In the genomic region with DNA sequence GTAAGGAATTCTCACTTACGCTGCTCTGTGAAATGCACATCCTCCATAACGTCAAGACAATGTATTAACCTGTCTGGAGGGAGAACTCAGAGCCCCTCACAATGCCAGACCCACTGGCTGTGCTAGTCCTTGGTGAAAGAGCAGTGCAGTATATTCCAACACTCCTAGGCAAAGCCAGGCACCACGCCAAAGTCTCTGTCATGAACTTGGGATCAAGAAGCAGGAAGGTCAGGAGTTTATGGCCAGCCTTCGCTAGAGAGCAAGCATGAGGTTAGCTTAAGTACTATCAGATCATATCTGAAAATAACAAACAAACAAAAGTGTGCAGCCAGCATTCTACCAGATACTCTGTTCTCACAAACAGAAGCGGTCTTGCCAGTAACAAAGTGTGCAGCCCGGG, we compare ENCODE assay signal across 15 mouse cellular contexts. TPM values are rescaled to one million over a fixed set of nuclear protein-coding genes. Genes with fewer than 3 reads are reported as not detected.
DNase-seq lines count a peak whose midpoint lies in the region; ATAC-seq and TF ChIP-seq lines count a peak whose summit lies in the region.
"Had no signal": no experiment of that assay in that cellular context is flagged by ENCODE, and none has a peak within 500 bp of the region (broad histone marks: within the 10 kb centered on the region; RNA-seq: fewer than 3 reads in every experiment).

No protein-coding gene starts in this region.

- H3K9ac ChIP-seq in hindbrain, postnatal 0 days (replicated peaks; ENCODE audit: low read length) = no peak overlapping the region
- H3K9ac ChIP-seq: embryonic facial prominence, embryonic 15.5 days; forebrain, embryonic 13.5 days; neural tube, embryonic 12.5 days had no signal

- no peak for ATAC-seq in hindbrain, postnatal 0 days
- ATAC-seq: forebrain, embryonic 13.5 days had no signal

- DNase-seq in heart, postnatal 4 days = peak; percentile 47
- no peak for DNase-seq in heart, adult 8-10 months (ENCODE audit: low spot score)
- peak; percentile 83 for DNase-seq in adrenal gland, adult 8-10 months
- peak; percentile 83 to 88 for DNase-seq in kidney, postnatal 25 days
- DNase-seq in lung, postnatal 4 days = peak; percentile 59 to 73
- DNase-seq in limb, embryonic 10.5 days (ENCODE audit: low spot score) = no peak
- no peak for DNase-seq in hindbrain, postnatal 0 days (ENCODE audit: low spot score)
- DNase-seq: cerebellum, adult 8-10 months; gastrocnemius, postnatal 10 days; spleen, adult 18-20 months had no signal

- H3K4me2 ChIP-seq in hindbrain, postnatal 0 days (ENCODE audit: low read depth, low read length) = no peak overlapping the region
- H3K4me2 ChIP-seq: embryonic facial prominence, embryonic 15.5 days; forebrain, embryonic 13.5 days; liver, embryonic 11.5 days; neural tube, embryonic 12.5 days had no signal

- 90% methylated on average over 6 of the region's 6 CpGs for WGBS in limb, embryonic 10.5 days
- 89% methylated on average over 6 of the region's 6 CpGs for WGBS in hindbrain, postnatal 0 days

- no peak overlapping the region for H3K4me3 ChIP-seq in limb, embryonic 10.5 days
- no peak overlapping the region for H3K4me3 ChIP-seq in hindbrain, postnatal 0 days (ENCODE audit: low read length)
- H3K4me3 ChIP-seq: embryonic facial prominence, embryonic 15.5 days; forebrain, embryonic 13.5 days; neural tube, embryonic 12.5 days had no signal

- H3K36me3 ChIP-seq in limb, embryonic 10.5 days = peaks cover 17% of the 10 kb centered on the region
- H3K36me3 ChIP-seq in hindbrain, postnatal 0 days (ENCODE audit: insufficient read depth, low read length) = no peaks in the 10 kb centered on the region; the same call in 1 of the 2 replicates

- H3K27me3 ChIP-seq in limb, embryonic 10.5 days (ENCODE audit: low read depth, poor library complexity, severe bottlenecking) = no peaks in the 10 kb centered on the region
- no peaks in the 10 kb centered on the region for H3K27me3 ChIP-seq in hindbrain, postnatal 0 days (ENCODE audit: insufficient read depth, low read length)
- H3K27me3 ChIP-seq: embryonic facial prominence, embryonic 15.5 days; forebrain, embryonic 13.5 days; neural tube, embryonic 12.5 days had no signal

- no peaks in the 10 kb centered on the region for H3K4me1 ChIP-seq in limb, embryonic 10.5 days
- no peaks in the 10 kb centered on the region for H3K4me1 ChIP-seq in hindbrain, postnatal 0 days (ENCODE audit: insufficient read depth, low read length)
- H3K4me1 ChIP-seq: forebrain, embryonic 13.5 days; neural tube, embryonic 12.5 days had no signal

- no peak for TF ChIP-seq CTCF in hindbrain, postnatal 0 days (IDR thresholded peaks at IDR 0.05; ENCODE audit: low read depth)

- H3K9me3 ChIP-seq in limb, embryonic 10.5 days (replicated peaks) = no peaks in the 10 kb centered on the region
- H3K9me3 ChIP-seq in hindbrain, postnatal 0 days (ENCODE audit: low read length) = no peaks in the 10 kb centered on the region; the same call in 1 of the 2 replicates
- H3K9me3 ChIP-seq: embryonic facial prominence, embryonic 15.5 days; forebrain, embryonic 13.5 days; neural tube, embryonic 12.5 days had no signal

- no peak overlapping the region for H3K27ac ChIP-seq in limb, embryonic 10.5 days
- H3K27ac ChIP-seq in hindbrain, postnatal 0 days = no peak overlapping the region
- H3K27ac ChIP-seq: embryonic facial prominence, embryonic 15.5 days; forebrain, embryonic 13.5 days; neural tube, embryonic 12.5 days; stomach, postnatal 0 days had no signal

RNA-seq across cellular contexts. Expression of gene Bloc1s5, which starts 24.6 kb away (rescaled TPM):
- total RNA-seq in heart, postnatal 4 days (2021) = 10 to 100 TPM; 12.3 to 12.8 TPM
- 10 to 100 TPM; 10.7 to 14.6 (median 11.4) TPM for total RNA-seq in heart, adult 8-10 months (2022)
- total RNA-seq in adrenal gland, adult 8-10 months (2022) = 10 to 100 TPM; 23.9 to 32.4 (median 24.1) TPM
- polyA plus RNA-seq in limb, embryonic 10.5 days (2016; fragmentation: Nextera tagmentation; extraction: Ambion mirVana) = 20.7 and 23.5 TPM in 2 replicates
- 9.7 and 10.1 TPM in 2 replicates for total RNA-seq in hindbrain, postnatal 0 days (2014; rRNA removed)
- polyA plus RNA-seq in hindbrain, postnatal 0 days (2015; fragmentation: Nextera tagmentation; extraction: Ambion mirVana) = 22.2 and 23.5 TPM in 2 replicates

RNA-seq across cellular contexts. Expression of gene Eef1e1, which starts 48.5 kb away (rescaled TPM):
- total RNA-seq in heart, postnatal 4 days (2021) = 10 to 100 TPM; 20.3 to 24.9 TPM
- total RNA-seq in heart, adult 8-10 months (2022) = 10 to 100 TPM; 11.4 to 17.3 (median 14.8) TPM
- total RNA-seq in adrenal gland, adult 8-10 months (2022) = 10 to 100 TPM; 18.5 to 42.6 (median 34.1) TPM
- 59.0 and 71.6 TPM in 2 replicates for polyA plus RNA-seq in limb, embryonic 10.5 days (2016; fragmentation: Nextera tagmentation; extraction: Ambion mirVana)
- total RNA-seq in hindbrain, postnatal 0 days (2014; rRNA removed) = 24.5 and 36.6 TPM in 2 replicates
- polyA plus RNA-seq in hindbrain, postnatal 0 days (2015; fragmentation: Nextera tagmentation; extraction: Ambion mirVana) = 105 and 107 TPM in 2 replicates

Comparison
In these comparisons a context has a peak if more than half of its experiments do, and no peak if none do; other contexts are left out.
1. DNase-seq: peak in heart, postnatal 4 days (single experiment), adrenal gland, adult 8-10 months (single experiment), kidney, postnatal 25 days (2 of 2) and lung, postnatal 4 days (2 of 2); none in heart, adult 8-10 months (single experiment), limb, embryonic 10.5 days (single experiment) and hindbrain, postnatal 0 days (single experiment).